Mouse (Mus musculus) midbrain, postnatal 0 days (tissue): Measurements from ENCODE around the gene Zscan5b. TPM values are rescaled to one million over a fixed set of nuclear protein-coding genes. Genes with fewer than 3 reads are reported as not detected.

ENCODE experiments used
- ATAC-seq: fragments of 200-750 bp; cut with Nextera tagmentation; 2 replicates; pipeline ENCODE4 v1.8.0; 2017; ENCODE audit warnings: moderate number of reproducible peaks, mild to moderate bottlenecking, moderate TSS enrichment, moderate library complexity; ENCODE audit not compliant: low FRiP score
- DNase-seq: peaks from one replicate; pipeline ENCODE4 v3.0.0-alpha.2; 2015; ENCODE audit warnings: low spot score
- H3K27ac ChIP-seq: fragments of 300-500 bp; sonication (generic); 2 replicates; pipeline ENCODE4 v1.5.1; 2014; ENCODE audit warnings: low read depth, mild to moderate bottlenecking, low read length, mixed read lengths
- H3K27me3 ChIP-seq: fragments of 300-500 bp; sonication (generic); 2 replicates; pipeline ENCODE4 v1.6.1; 2014; ENCODE audit warnings: low read length, control low read depth, mixed read lengths; ENCODE audit not compliant: insufficient read depth
- H3K36me3 ChIP-seq: fragments of 300-500 bp; sonication (generic); 2 replicates; pipeline ENCODE4 v1.6.1; 2014; ENCODE audit warnings: low read length, control low read depth, mixed read lengths; ENCODE audit not compliant: insufficient read depth
- H3K4me1 ChIP-seq: fragments of 300-500 bp; sonication (generic); 2 replicates; pipeline ENCODE4 v1.6.1; 2014; ENCODE audit warnings: mild to moderate bottlenecking, control low read depth, antibody characterized with exemption, low read length, mixed read lengths; ENCODE audit not compliant: insufficient read depth
- H3K4me2 ChIP-seq: fragments of 300-500 bp; sonication (generic); 2 replicates; pipeline ENCODE4 v1.6.1; 2014; ENCODE audit warnings: low read depth, mild to moderate bottlenecking, low read length, mixed read lengths; ENCODE audit not compliant: poor library complexity, severe bottlenecking
- H3K4me3 ChIP-seq: fragments of 300-500 bp; sonication (generic); 2 replicates; pipeline ENCODE4 v1.5.1; 2014; ENCODE audit warnings: low read depth, mild to moderate bottlenecking, low read length, moderate library complexity
- H3K9ac ChIP-seq: fragments of 300-500 bp; sonication (generic); replicated peaks from 2 replicates; pipeline ENCODE4 v1.6.1; 2014; ENCODE audit warnings: mild to moderate bottlenecking, low read length, moderate library complexity, mixed read lengths; ENCODE audit not compliant: poor library complexity, severe bottlenecking
- H3K9me3 ChIP-seq: fragments of 300-500 bp; sonication (generic); 2 replicates; pipeline ENCODE4 v1.6.1; 2016; ENCODE audit warnings: low read length, control low read depth
- CTCF ChIP-seq: IDR thresholded peaks from 2 replicates; pipeline ENCODE4 v1.5.1; 2016; ENCODE audit warnings: antibody characterized with exemption, mild to moderate bottlenecking
- WGBS: fragments of 180-500 bp; shearing (Covaris S2); extraction: QIAGEN DNeasy Blood & Tissue Kit; methylation state at CpG from one replicate; pipeline ENCODE4 v1.1.7; 2014; 5-methylcytosine and 5-hydroxymethylcytosine counted together
- polyA plus RNA-seq: library from polyadenylated mRNA; unstranded; fragments of >200 nt; fragmentation: Nextera tagmentation; extraction: Ambion mirVana; gene quantifications from 2 replicates; pipeline ENCODE4 v1.2.1, GENCODE M21; 2015
- total RNA-seq: library from RNA; depleted of rRNA; stranded (reverse); fragments of >200 nt; gene quantifications from 2 replicates; pipeline ENCODE4 v1.2.3, GENCODE M21; 2014

Gene Zscan5b
- total and polyA plus RNA-seq, 2 experiments from 2014 or later: not detected

- no peak for ATAC-seq
- Histone ChIP-seq H3K4me3 (no peak overlapping the region), H3K4me2 (no peak overlapping the region), H3K9ac (no peak overlapping the region), H3K27me3 (no peaks in the 10 kb centered on the region), H3K4me1 (no peaks in the 10 kb centered on the region), H3K27ac (no peak overlapping the region), H3K36me3 (peaks cover 42% of the 10 kb centered on the region), H3K9me3 (no peaks in the 10 kb centered on the region)
- no peak for DNase-seq
- WGBS: 95% methylated on average over 19 of the region's 19 CpGs
- TF ChIP-seq CTCF: no peak
Observed at GRCm38 (mm10) chr7:6183802-6184201, 38.3 kb upstream of the Zscan5b start.

- Histone ChIP-seq H3K27ac (no peak overlapping the region), H3K4me3 (no peak overlapping the region), H3K36me3 (peaks cover 48% of the 10 kb centered on the region), H3K9me3 (no peaks in the 10 kb centered on the region), H3K4me1 (no peaks in the 10 kb centered on the region), H3K27me3 (no peaks in the 10 kb centered on the region), H3K9ac (no peak overlapping the region), H3K4me2 (no peak overlapping the region)
- no peak for DNase-seq
- no peak for ATAC-seq
- no peak for TF ChIP-seq CTCF
- WGBS: 90% methylated on average over 8 of the region's 8 CpGs
Observed at GRCm38 (mm10) chr7:6184521-6184920, 37.6 kb upstream of the Zscan5b start.

- Histone ChIP-seq H3K4me3 (no peak overlapping the region), H3K27me3 (no peaks in the 10 kb centered on the region), H3K9me3 (no peaks in the 10 kb centered on the region), H3K4me2 (no peak overlapping the region), H3K27ac (no peak overlapping the region), H3K36me3 (peaks cover 55% of the 10 kb centered on the region), H3K9ac (no peak overlapping the region), H3K4me1 (no peaks in the 10 kb centered on the region)
- ATAC-seq: no peak
- DNase-seq: no peak
- 95% methylated on average over 1 of the region's 1 CpGs for WGBS
- TF ChIP-seq CTCF: no peak
Observed at GRCm38 (mm10) chr7:6185391-6185790, 36.7 kb upstream of the Zscan5b start.

- Histone ChIP-seq H3K4me3 (no peak overlapping the region), H3K4me1 (no peaks in the 10 kb centered on the region), H3K36me3 (peaks cover 53% of the 10 kb centered on the region), H3K4me2 (no peak overlapping the region), H3K27ac (no peak overlapping the region), H3K9ac (no peak overlapping the region), H3K27me3 (no peaks in the 10 kb centered on the region), H3K9me3 (no peaks in the 10 kb centered on the region)
- ATAC-seq (no peak), DNase-seq (no peak)
- WGBS: 94% methylated on average over 2 of the region's 2 CpGs
- TF ChIP-seq CTCF: no peak
Observed at GRCm38 (mm10) chr7:6186176-6186575, 35.9 kb upstream of the Zscan5b start.

- H3K4me1 ChIP-seq: no peaks in the 10 kb centered on the region
- no peak for DNase-seq
- 73% methylated on average over 2 of the region's 2 CpGs for WGBS
- no peaks in the 10 kb centered on the region for H3K9me3 ChIP-seq
- no peak overlapping the region for H3K9ac ChIP-seq
- no peak overlapping the region for H3K27ac ChIP-seq
- H3K36me3 ChIP-seq: peaks cover 53% of the 10 kb centered on the region
- ATAC-seq: no peak
- no peaks in the 10 kb centered on the region for H3K27me3 ChIP-seq
- H3K4me3 ChIP-seq: no peak overlapping the region
- no peak overlapping the region for H3K4me2 ChIP-seq
- no peak for TF ChIP-seq CTCF
Observed at GRCm38 (mm10) chr7:6186756-6187155, 35.3 kb upstream of the Zscan5b start.

GRCm38 (mm10) chr7:6189542-6189941 is 32.5 kb upstream of the Zscan5b start:
- DNase-seq: no peak
- Histone ChIP-seq H3K4me3 (no peak overlapping the region), H3K9ac (no peak overlapping the region), H3K9me3 (no peaks in the 10 kb centered on the region), H3K36me3 (peaks cover 48% of the 10 kb centered on the region), H3K4me1 (no peaks in the 10 kb centered on the region), H3K27me3 (no peaks in the 10 kb centered on the region), H3K27ac (no peak overlapping the region), H3K4me2 (no peak overlapping the region)
- no peak for ATAC-seq
- WGBS: 50% methylated on average over 44 of the region's 45 CpGs
- peak; percentile 41 for TF ChIP-seq CTCF
